Mouse (Mus musculus): ENCODE data around the gene Gm281.
A peak's percentile ranks its signal among the peaks of the same experiment; 100 is the strongest.
"Not testable (repeated sequence)": the region's sequence is repeated elsewhere in the genome, so short reads cannot be mapped to it uniquely, and the experiment has no call there.

The Gm281 gene

DNA sequence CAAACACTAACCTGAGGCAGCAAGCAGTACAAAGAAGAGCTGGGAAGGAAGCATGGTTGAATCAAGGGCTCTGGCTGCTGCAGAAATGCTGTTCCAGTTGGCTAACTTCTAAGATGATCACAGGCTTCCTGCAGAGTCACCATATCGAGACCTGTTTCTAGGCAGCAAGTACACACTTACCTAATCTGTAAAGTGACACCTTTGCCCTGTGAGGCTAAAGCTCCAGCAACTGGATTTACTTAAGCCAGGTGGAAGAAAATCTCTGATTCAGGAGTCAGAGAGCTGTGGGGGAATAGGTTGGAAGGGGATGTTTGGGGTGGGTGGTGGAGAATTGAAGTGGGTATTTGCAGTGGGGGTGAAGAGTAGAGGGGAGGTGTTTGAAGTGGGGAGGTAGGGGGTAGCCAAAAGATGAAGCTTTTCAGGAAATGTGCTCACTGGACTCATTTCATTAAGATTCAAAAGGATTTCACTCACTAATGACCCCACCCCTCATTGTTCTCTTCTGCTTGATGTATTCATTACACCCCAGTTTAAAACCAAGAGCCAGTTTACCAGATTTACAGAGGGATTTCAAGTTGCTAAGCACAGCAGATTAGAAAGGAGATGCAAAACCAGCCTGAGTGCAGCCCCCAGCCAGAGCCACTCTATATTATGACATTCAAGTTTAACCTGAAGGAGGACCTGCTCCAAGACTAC is at the start of gene Gm281:
Gm281 (minus strand) TSS at position 92 of the 696 bp plus-strand sequence.
- no peak for DNase-seq

GRCm38 (mm10) chr14:13963527-13963926 is 49.2 kb upstream of the Gm281 start:
- no peak for DNase-seq

- no peak for DNase-seq
Observed at GRCm38 (mm10) chr14:13962476-13962875, 48.2 kb upstream of the Gm281 start.

DNA sequence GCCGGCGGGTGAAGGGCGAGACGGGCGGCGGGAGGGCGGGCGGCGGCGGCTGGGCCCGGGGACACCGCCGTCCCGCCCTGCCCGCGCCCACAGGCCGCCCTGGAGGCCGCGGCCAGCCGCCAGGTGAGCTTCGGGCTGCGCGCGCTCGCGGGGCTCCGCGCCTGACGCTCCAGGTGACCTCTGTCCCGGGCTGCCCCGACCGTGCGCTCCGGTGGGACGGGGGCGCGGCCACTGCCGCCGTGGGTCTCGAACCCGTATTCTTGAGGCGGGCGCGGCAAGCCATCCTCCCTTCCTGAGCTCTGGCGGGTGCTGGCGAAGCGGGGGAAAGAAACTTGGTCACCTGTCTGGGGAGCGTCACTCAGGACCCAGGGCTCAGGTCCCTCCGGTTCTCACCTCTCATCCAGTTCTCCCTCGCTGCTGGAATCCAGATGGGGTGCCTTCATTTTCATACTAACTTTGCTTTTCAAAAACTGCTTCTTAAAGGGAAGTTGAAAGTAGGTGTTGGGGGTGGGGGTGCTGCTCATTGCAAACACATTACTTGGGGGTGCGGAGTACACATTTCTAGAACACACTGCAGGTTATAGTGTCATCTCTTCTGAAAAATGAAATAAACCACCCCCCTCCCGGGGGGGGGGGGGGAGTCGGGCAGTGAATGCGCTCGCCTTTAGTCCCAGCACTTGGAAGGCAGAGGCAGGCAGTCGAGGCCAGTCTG is 47.3 kb upstream of the Gm281 start, which contains the start of the genes Atxn7 and Thoc7:
Atxn7 (plus strand) TSS at position 40 of the 712 bp plus-strand sequence.
Thoc7 (minus strand) TSS at position 452 of the 712 bp plus-strand sequence.
- DNase-seq: peak; percentile 65

DNA sequence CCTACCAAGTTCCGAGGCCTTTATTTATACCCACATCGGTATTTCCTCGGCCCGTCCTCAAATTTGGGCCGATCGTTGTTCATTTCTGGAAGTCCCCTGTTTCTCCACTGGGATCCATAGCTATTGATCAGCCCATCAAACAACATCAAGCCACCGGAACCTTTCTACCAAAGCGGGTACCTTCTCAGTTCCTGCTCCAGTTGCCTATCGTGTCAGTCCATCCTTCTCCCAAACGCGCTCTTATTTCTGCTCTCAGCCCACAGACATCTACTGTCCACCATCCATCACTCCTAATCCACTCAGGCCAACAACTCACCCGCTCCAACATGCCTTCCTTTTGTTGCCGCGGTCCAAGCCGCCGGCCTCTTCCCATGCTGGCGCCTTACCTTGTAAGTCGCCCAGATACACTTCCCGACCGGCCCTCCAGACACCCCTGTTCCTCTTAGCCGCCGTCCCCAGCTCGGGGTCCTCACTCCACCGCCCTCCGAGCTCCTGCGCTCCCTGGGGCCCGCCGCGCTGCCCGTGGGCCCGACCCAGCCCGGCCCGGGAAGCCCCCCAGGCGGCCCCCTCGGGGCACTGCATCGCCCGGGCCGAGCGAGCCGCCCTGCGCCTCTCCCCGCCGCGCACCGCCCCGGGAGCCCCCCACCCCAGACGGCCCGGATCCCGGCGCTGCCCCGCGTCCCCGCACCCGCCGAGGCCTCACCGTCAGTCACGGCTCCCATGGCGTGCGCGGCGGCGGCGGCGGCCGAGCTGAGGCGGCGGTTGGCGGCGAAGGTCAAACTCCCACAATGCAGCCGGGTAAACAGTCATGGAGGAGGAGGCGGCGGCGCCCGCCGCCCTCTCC is 46.4 kb upstream of the Gm281 start:
- peak; percentile 82 for DNase-seq

- DNase-seq: peak; percentile 59
Observed at GRCm38 (mm10) chr14:13960079-13960478, 45.8 kb upstream of the Gm281 start.

- DNase-seq: not testable (repeated sequence)
Observed at GRCm38 (mm10) chr14:13952151-13952550, 37.9 kb upstream of the Gm281 start.

GRCm38 (mm10) chr14:13950401-13950800 is 36.1 kb upstream of the Gm281 start:
- DNase-seq: peak; percentile 44

- DNase-seq: no peak
Observed at GRCm38 (mm10) chr14:13948345-13948744, 34.1 kb upstream of the Gm281 start.

DNA sequence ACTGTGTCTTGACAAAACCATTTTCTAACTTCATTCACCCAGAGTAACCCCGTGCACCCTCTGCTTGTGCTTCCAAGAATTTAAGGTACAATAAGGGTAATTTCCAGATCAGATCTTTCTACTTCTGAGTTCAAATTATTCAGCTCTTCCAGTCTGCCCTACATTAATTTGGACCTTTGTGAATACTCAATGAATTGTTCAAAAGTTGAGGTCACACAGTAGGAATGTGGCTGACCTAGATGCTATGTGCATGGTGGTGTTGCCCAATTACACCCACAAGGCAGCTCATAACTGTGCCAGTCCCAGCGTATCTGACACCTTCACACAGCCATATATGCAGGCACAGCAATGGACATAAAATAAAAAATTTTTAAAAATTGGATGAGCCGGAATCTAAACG is 30.4 kb upstream of the Gm281 start:
- DNase-seq: no peak

DNA sequence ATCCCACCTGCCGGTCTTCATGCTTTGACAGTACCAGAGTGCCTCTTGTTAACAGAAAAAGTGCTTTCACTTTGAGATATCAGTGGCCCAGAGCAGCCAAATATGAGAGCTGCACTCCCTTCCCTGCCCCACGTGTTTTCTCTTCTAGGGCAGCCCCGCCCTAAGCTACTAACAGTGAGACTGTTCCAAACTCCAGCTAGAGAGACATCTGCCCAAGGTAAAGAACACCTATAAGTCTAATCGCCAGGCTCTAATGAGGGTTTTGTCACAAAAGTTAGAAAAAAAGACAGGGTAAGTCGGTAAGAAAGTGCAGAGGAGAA is 19.7 kb upstream of the Gm281 start:
- DNase-seq: no peak

DNA sequence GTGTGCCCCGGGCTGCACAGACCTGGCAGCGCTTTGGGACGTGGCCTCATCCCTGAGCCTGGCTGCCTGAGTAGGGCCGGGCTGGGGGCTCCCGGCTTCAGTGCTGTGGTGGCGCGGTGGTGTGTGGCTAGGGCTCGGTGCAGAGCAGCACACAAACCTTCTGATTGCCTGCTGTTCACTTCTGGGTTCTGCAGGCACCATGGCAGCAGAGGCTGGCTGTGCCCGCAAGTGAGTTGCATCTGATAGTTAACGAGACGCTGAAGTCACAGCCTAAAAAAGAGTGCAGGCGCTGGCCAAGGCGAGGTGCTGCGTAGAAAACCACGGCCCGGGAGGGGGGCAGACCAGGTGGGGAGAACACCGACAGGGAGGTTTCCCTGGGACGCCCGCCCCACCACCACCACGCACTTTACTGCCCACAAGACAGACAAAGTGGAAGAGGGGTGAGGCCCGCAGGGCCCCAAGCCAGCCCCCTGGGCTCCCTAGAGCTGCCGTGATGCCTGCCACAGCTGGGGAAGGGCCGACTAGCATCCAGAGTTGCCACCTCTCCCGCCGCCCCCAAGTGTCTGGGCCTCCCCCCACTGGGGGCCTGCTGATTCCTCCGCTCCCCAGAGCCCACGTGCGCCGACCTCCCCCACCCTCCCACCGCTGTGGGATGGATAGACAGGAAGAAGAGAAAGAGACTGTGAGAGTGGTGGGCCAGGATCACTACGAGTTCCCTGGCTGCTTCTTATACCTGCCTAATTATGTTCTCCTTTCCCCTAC is 19.2 kb upstream of the Gm281 start:
- DNase-seq: no peak

- peak; percentile 71 for DNase-seq
Observed at GRCm38 (mm10) chr14:13917630-13918029, 3.4 kb upstream of the Gm281 start.

- DNase-seq: no peak
Observed at GRCm38 (mm10) chr14:13917208-13917607, 2.9 kb upstream of the Gm281 start.

- no peak for DNase-seq
Observed at GRCm38 (mm10) chr14:13915207-13915606, 929 bp upstream of the Gm281 start.

DNA sequence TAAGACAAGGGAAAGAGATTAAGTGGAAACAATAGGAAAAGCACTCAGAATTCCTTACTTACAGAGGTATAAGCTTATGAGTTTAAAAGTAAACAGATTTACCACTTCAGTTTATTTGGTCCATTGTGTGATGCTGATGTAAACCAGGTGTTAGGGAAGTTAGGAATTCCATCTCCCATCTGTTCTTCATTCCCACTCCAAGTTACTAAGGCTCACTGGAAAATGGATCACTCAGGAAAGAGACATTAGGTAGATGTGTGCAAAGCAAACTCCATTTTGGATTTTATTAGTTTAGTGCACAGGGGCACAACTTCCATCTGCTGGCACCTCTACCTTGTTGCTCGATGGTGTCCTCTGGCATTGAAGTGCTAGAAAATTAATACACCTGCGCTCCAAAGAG is 4.1 kb downstream of the Gm281 start:
- no peak for DNase-seq

GRCm38 (mm10) chr14:13907145-13907544 is 7.1 kb downstream of the Gm281 start:
- DNase-seq: no peak

GRCm38 (mm10) chr14:13906461-13906860 is 7.8 kb downstream of the Gm281 start:
- DNase-seq: no peak

- peak; percentile 54 for DNase-seq
Observed at GRCm38 (mm10) chr14:13901611-13902067, 12.6 kb downstream of the Gm281 start.

DNA sequence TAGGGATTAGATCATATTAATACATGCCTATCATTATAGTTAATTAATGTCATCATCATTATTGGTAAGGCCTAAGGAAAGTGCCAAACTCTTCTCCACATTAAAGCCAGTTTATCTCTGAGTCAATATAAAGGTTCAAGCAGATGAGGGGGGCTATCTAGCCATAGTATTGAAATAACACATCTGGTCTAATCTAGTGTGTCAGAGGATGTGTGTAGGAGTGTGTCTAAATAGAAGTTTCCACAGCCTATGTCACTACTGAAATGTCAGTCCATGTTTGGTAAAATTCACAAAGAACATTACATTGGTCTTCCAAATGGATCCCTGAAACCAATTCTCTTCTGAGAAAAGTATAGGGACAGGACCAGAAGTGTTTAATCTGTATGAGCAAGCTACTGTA is 19.1 kb downstream of the Gm281 start:
- no peak for DNase-seq

- no peak for DNase-seq
Observed at GRCm38 (mm10) chr14:13893748-13894147, 20.5 kb downstream of the Gm281 start.

DNA sequence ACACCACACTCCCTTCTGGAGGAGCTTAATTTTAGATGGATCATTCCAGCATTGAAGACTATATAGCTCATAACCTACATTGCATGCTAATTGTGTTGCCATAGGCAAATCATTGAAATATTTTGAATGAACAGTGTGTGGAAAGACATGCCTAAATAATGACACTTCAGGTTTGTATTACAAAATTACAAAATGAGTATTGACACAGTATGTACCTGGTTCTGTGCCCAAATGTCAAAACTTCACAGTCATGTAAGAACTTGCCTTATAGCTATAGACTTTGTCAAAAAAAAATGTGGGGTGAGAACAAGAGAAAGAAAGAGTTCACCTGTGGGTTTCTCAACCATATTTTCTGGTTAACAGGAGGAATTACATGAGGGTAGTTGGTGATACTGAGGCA is 52.9 kb downstream of the Gm281 start:
- no peak for DNase-seq
